Mouse (Mus musculus) forebrain, embryonic 12.5 days (tissue): ENCODE measurements around the gene Camk1d. TPM values are rescaled to one million over a fixed set of nuclear protein-coding genes. Genes with fewer than 3 reads are reported as not detected.

ENCODE experiments used
- ATAC-seq: fragments of 200-750 bp; cut with Nextera tagmentation; 2 replicates; pipeline ENCODE4 v1.8.0; 2017; ENCODE audit warnings: moderate TSS enrichment; ENCODE audit not compliant: low FRiP score
- H3K27ac ChIP-seq: fragments of 300-500 bp; sonication (generic); 2 replicates; pipeline ENCODE4 v1.5.1; 2016; ENCODE audit warnings: mild to moderate bottlenecking
- H3K27me3 ChIP-seq: fragments of 300-500 bp; sonication (generic); 2 replicates; pipeline ENCODE4 v1.6.1; 2016; ENCODE audit warnings: mild to moderate bottlenecking
- H3K36me3 ChIP-seq: fragments of 300-500 bp; sonication (generic); replicated peaks from 2 replicates; pipeline ENCODE4 v1.6.1; 2016; ENCODE audit warnings: mild to moderate bottlenecking
- H3K4me1 ChIP-seq: fragments of 300-500 bp; sonication (generic); 2 replicates; pipeline ENCODE4 v1.6.1; 2016
- H3K4me2 ChIP-seq: fragments of 300-500 bp; sonication (generic); 2 replicates; pipeline ENCODE4 v1.6.1; 2016; ENCODE audit warnings: mild to moderate bottlenecking, moderate library complexity
- H3K4me3 ChIP-seq: fragments of 300-500 bp; sonication (generic); replicated peaks from 2 replicates; pipeline ENCODE4 v1.5.1; 2016; ENCODE audit warnings: mild to moderate bottlenecking
- H3K9ac ChIP-seq: fragments of 300-500 bp; sonication (generic); 2 replicates; pipeline ENCODE4 v1.6.1; 2016; ENCODE audit warnings: mild to moderate bottlenecking
- H3K9me3 ChIP-seq: fragments of 300-500 bp; sonication (generic); 2 replicates; pipeline ENCODE4 v1.6.1; 2016
- WGBS: fragments of 180-500 bp; shearing (Covaris S2); methylation state at CpG from one replicate; pipeline ENCODE4 v1.1.7; 2016; 5-methylcytosine and 5-hydroxymethylcytosine counted together
- polyA plus RNA-seq: library from polyadenylated mRNA; unstranded; fragments of >200 nt; fragmentation: Nextera tagmentation; extraction: Ambion mirVana; gene quantifications from 2 replicates; pipeline ENCODE4 v1.2.1, GENCODE M21; 2016

Gene Camk1d
- polyA plus RNA-seq, 1 experiment from 2014 or later, result 2.7 TPM

DNA sequence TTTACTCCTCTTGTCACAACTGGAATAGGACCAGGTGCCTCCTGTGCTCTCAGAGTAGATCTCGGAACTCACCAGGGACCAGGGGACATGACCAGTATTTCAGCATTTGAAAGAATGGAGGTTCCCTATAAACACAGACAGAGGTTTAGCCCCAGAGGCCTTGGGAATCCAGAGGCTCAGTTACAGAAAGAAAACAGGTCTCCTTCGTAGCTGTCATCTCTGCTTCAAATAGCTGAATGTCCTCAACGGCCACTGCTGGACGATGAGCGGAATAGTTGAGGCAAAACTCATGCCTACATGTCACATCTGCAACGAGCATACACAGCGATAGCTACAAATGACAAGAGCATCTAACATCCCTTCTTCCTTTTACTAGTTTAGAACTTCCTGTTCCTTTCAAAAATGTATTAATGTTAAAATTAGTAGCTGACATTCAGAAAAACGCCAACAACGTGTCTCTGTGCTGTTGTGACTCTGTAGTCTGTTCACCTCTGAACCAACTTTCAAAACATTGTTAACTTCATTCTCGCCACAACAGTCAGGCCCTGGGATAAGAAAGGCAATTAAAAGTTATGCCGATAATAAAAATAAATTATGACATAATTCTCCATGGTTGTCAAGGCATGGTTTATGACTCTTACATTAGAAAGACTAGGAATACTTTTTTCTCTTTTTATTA lies 82.5 kb downstream of the Camk1d start:
- H3K36me3 ChIP-seq, result no peaks in the 10 kb centered on the region
- H3K4me1 ChIP-seq, result no peaks in the 10 kb centered on the region
- no peak overlapping the region for H3K9ac ChIP-seq
- H3K4me3 ChIP-seq, result no peak overlapping the region
- WGBS, result 90% methylated on average over 11 of the region's 11 CpGs
- no peaks in the 10 kb centered on the region for H3K9me3 ChIP-seq
- no peak overlapping the region for H3K27ac ChIP-seq
- H3K27me3 ChIP-seq, result no peaks in the 10 kb centered on the region
- no peak for ATAC-seq
- H3K4me2 ChIP-seq, result no peak overlapping the region

DNA sequence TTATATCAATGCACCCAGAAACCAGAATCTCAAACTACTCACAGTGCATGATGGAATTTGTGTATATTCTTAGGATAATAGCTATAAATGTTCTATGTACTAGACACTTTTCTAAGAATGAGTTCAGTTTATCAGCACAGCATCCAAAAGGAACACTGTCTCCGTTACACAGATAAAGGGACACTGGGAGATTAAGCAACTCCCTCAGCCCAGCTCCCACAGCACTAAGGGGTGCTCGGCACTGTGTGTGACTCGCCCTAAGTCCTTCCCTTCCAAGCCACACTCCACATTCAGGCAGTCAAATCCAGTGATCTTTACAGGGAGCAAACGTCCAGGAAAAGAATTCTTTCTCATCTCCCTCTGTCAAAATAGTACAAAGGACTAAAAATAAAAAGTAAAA lies 83.6 kb downstream of the Camk1d start:
- 56% methylated on average over 4 of the region's 4 CpGs for WGBS
- Histone ChIP-seq H3K27ac (no peak overlapping the region), H3K4me2 (no peak overlapping the region), H3K36me3 (no peaks in the 10 kb centered on the region), H3K4me1 (no peaks in the 10 kb centered on the region), H3K27me3 (no peaks in the 10 kb centered on the region), H3K4me3 (no peak overlapping the region), H3K9me3 (no peaks in the 10 kb centered on the region), H3K9ac (no peak overlapping the region)
- ATAC-seq, result no peak

DNA sequence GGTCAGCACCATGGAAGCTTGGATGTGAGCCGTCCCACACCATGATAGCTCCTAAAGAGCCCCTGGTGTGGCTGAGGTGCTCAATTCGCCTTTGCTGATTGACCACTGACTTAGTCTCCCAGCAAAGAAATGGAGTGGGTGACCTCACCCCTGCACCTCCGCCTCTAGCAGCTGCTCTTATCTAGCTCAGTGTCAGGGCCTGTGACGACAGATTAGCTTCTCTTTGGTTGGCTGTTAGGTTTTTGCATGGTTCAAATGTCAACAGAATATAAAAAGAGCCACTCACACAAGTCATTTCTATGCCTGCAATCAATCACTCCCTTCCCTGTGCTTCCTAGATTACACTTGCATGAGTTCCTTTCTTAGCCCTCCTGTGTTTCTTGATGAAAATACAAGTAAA lies 89.9 kb downstream of the Camk1d start:
- no peaks in the 10 kb centered on the region for H3K9me3 ChIP-seq
- ATAC-seq, result no peak
- H3K4me1 ChIP-seq, result no peaks in the 10 kb centered on the region
- H3K27me3 ChIP-seq, result no peaks in the 10 kb centered on the region
- H3K36me3 ChIP-seq, result no peaks in the 10 kb centered on the region
- no peak overlapping the region for H3K27ac ChIP-seq
- H3K9ac ChIP-seq, result no peak overlapping the region
- 76% methylated on average over 4 of the region's 4 CpGs for WGBS
- no peak overlapping the region for H3K4me3 ChIP-seq
- H3K4me2 ChIP-seq, result no peak overlapping the region

DNA sequence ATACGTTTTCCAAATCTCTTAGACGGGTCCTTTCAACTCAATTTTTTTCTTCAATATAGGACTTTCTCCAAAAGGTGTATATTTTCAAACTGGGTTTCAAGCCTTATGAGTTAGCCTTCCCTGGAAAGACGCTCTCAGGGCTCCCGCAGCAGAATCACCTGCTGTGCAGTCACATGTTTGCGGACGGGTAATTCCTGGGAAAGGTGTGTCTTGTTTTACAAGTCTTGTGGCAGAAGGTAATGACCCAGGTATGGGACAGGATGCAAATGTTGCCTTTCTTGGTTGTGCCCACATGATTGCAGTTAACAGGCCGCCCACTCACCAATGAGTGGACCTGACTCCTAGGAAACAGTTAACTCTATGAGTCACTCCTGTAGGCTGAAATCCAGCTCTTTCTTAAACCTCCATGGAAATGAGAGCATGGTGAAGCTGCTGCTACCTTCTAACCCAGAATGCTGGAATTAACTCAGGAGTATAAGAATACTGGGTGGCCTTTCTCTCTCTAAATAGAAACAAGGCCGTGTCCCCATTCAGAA lies 95.9 kb downstream of the Camk1d start:
- Histone ChIP-seq H3K4me1 (peaks cover 15% of the 10 kb centered on the region), H3K36me3 (no peaks in the 10 kb centered on the region), H3K27me3 (no peaks in the 10 kb centered on the region), H3K9ac (no peak overlapping the region), H3K9me3 (no peaks in the 10 kb centered on the region), H3K27ac (no peak overlapping the region), H3K4me3 (no peak overlapping the region), H3K4me2 (no peak overlapping the region)
- ATAC-seq, result no peak
- 90% methylated on average over 8 of the region's 8 CpGs for WGBS

DNA sequence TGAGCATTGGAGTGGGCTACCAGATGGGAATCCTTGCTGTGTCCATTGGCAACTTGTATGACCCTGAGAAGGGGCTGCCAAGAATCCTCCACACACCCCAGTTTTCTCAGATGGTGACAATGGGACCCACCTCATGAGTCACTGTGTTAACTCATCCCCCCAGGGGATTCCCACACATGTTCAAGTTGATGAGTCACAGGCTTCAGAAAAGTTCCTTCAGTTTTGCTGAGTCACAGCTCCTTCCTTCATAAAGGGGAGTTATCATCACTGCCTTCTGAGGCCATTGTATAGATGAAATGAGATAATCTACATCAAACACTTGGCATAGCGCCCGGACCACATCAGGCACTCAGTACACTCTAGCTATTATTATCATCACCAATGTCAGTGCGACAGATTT lies 99.4 kb downstream of the Camk1d start:
- WGBS, result 78% methylated on average over 3 of the region's 3 CpGs

DNA sequence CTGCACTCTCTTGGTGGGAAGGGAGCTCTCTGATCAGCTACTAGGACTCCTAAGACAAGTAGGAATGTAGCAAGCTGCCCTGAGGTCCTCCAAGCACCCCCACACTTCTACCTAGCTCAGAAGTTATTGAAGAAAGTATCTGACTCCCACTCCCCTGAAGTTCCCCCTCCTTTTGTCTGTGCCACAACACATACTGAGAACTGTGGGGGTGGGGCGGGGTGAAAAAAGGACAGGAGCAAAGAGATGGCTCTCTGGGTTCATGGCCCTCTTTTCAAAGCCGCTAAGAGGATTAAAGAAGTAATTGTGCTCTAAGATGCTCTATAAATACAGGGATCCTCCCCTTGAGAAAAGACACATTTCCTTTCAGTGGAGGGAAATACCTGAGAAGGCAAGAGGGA lies 100.0 kb downstream of the Camk1d start:
- Histone ChIP-seq H3K36me3 (no peaks in the 10 kb centered on the region), H3K4me1 (peaks cover 27% of the 10 kb centered on the region), H3K9ac (no peak overlapping the region), H3K4me3 (no peak overlapping the region), H3K27me3 (no peaks in the 10 kb centered on the region), H3K9me3 (no peaks in the 10 kb centered on the region), H3K27ac (peak overlapping the region; percentile 36; the same call in 1 of the 2 replicates), H3K4me2 (no peak overlapping the region)
- no peak for ATAC-seq
- 7% methylated on average over 2 of the region's 2 CpGs for WGBS

More for the DNA sequence above, 99.4 kb downstream of the Camk1d start:
- Histone ChIP-seq H3K4me2 (no peak overlapping the region), H3K36me3 (no peaks in the 10 kb centered on the region), H3K27ac (no peak overlapping the region), H3K4me1 (peaks cover 27% of the 10 kb centered on the region), H3K27me3 (no peaks in the 10 kb centered on the region), H3K9ac (no peak overlapping the region), H3K9me3 (no peaks in the 10 kb centered on the region), H3K4me3 (no peak overlapping the region)
- no peak for ATAC-seq

DNA sequence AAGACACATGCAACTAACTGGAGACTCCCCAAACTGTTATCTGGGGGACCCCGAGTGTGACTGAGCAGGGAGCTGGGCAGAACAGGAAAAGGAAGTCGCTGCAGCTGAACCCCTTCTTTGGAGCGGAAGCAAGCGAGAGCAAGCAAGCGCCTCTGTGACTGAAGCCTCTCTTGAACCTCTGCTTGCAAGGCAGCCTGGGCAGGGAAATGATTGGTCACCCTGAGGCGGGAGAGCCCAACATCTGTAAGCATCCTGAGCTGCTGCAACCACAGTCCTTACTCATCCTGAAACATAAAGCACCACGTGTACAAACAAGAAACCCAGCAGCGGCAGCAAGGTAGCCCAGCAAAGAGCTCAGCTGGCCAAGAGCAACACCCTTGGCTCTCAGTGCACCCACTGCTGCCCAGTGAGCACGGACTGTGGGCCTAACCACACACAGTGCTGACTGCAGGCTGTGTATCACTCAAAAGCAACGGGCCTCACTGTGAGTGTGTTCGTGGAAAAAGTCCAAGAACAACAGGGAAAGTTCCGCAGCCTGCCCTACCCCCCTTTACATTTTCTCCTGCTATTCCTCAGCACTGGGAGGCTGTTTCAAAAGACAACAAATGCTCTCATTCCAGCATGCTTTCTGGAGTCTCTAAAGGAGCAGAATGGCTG lies 100.5 kb downstream of the Camk1d start:
- H3K9me3 ChIP-seq, result no peaks in the 10 kb centered on the region
- H3K4me1 ChIP-seq, result peaks cover 27% of the 10 kb centered on the region
- WGBS, result 20% methylated on average over 12 of the region's 12 CpGs
- no peaks in the 10 kb centered on the region for H3K27me3 ChIP-seq
- H3K4me3 ChIP-seq, result no peak overlapping the region
- no peak overlapping the region for H3K9ac ChIP-seq
- no peaks in the 10 kb centered on the region for H3K36me3 ChIP-seq
- no peak; the same call in 1 of the 2 replicates for ATAC-seq
- H3K27ac ChIP-seq, result peak overlapping the region; percentile 36; the same call in 1 of the 2 replicates
- H3K4me2 ChIP-seq, result no peak overlapping the region

DNA sequence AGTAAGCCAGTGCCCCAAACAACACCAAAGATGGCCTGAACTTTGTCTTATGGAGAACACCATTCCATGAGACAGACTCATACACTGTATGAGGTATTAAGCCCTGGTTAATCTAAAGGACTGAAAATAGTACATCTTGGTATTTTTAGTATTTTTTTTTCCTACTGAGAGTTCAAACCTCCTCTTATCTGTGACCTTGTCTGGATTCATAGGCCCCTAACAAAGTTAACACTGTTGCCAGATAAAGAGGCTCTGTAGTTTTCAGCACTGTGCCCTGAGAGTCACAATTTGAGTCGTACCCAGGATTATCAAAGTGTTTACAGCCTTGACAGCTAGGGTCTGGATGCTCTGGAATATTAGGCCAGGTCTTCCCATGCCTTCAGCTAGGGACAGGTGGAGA lies 102.7 kb downstream of the Camk1d start:
- no peak for ATAC-seq
- no peak overlapping the region for H3K4me3 ChIP-seq
- 74% methylated on average over 1 of the region's 1 CpGs for WGBS
- no peak overlapping the region for H3K9ac ChIP-seq
- no peaks in the 10 kb centered on the region for H3K9me3 ChIP-seq
- no peak overlapping the region for H3K27ac ChIP-seq
- H3K36me3 ChIP-seq, result no peaks in the 10 kb centered on the region
- peaks cover 27% of the 10 kb centered on the region for H3K4me1 ChIP-seq
- H3K27me3 ChIP-seq, result no peaks in the 10 kb centered on the region
- no peak overlapping the region for H3K4me2 ChIP-seq

DNA sequence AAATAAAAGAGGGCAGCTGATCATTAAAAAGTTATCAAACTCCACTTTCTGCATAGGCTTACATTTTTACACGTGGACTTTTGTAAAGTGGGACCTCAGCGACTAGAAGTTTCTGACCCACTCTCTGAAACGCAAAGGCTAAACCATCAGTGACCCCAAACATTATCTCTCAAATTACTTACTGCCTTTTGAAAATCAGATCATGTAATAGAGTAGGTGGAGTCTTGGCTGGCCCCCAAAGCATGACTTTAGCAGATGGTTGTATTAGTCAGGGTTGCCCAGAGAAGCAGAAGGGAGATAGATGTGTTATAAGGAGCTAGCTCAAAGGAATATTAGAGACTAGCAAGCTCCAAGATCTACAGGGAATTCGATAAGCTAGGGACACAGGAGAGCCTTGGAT lies 103.8 kb downstream of the Camk1d start:
- Histone ChIP-seq H3K4me3 (no peak overlapping the region), H3K27me3 (no peaks in the 10 kb centered on the region), H3K27ac (no peak overlapping the region), H3K9ac (no peak overlapping the region), H3K36me3 (no peaks in the 10 kb centered on the region), H3K9me3 (no peaks in the 10 kb centered on the region), H3K4me2 (no peak overlapping the region), H3K4me1 (peaks cover 27% of the 10 kb centered on the region)
- no peak for ATAC-seq
- WGBS, result 88% methylated on average over 4 of the region's 4 CpGs

DNA sequence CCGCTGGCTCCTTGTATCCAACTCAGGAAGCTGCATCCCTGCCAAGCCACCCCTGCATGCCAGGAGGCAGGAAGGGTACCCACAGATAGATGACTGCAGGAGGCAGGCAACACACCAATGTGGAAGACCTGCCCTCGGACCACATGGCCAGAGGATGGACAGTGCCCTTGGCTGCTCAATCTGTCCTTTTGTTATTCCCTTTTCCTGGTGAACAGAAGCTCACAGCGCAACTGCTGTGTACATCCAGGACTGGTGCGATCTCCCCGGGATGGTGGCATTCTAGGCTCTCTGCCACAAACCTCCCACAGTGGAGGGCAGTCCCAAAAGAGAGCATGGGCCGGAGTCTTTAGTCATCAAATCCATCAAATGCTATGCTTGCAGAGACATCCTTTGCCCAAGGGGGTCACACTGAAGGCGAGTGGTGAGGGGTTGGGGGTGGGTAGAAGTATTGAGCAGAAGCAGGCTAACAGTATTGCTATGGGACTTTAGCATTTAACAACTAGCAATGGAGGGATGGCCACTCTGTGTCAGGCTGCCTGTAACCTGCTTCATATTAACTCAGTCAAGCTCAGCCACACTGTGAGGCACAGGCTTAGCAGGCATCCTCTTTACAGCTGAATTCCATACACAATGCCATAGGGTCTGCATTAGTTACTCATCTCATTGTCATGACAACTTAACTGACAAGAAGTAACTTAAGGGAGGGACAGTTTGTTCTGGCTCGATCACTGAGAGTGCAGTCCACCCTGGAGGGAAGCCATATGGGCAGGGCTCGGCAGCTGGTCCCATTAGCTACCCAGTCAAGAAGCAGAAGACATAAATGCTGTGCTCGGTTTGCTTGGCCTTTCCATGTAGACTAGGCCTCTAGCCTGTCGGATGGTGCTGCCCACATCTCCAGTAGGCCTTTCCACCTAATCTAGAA lies 106.1 kb downstream of the Camk1d start:
- Histone ChIP-seq H3K4me1 (peaks cover 10% of the 10 kb centered on the region), H3K9me3 (no peaks in the 10 kb centered on the region), H3K36me3 (no peaks in the 10 kb centered on the region), H3K27me3 (no peaks in the 10 kb centered on the region), H3K4me2 (no peak overlapping the region), H3K27ac (no peak overlapping the region), H3K4me3 (no peak overlapping the region), H3K9ac (no peak overlapping the region)
- WGBS, result 91% methylated on average over 11 of the region's 11 CpGs
- ATAC-seq, result no peak

DNA sequence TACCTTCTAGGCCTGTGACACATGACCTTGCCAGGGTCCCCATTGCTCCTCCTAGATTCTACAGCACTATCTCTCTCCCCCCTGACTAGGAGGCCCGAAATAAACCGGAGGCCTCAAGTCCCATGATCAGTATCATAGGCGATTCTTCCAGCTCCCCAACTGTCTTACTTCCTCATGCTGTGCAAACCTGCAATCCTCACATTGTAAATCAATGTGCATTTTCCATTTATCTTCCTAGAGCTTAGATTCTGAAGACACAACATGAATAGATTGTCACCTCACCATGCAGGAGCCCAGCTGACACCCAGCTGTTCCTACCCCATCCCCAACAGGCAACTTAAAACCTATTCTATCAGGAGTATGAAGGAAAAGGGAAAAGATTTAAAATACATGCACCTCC lies 108.5 kb downstream of the Camk1d start:
- no peak overlapping the region for H3K9ac ChIP-seq
- no peaks in the 10 kb centered on the region for H3K36me3 ChIP-seq
- no peak overlapping the region for H3K4me3 ChIP-seq
- H3K27me3 ChIP-seq, result no peaks in the 10 kb centered on the region
- no peak overlapping the region for H3K4me2 ChIP-seq
- no peaks in the 10 kb centered on the region for H3K9me3 ChIP-seq
- peaks cover 8% of the 10 kb centered on the region for H3K4me1 ChIP-seq
- H3K27ac ChIP-seq, result no peak overlapping the region
- WGBS, result 88% methylated on average over 3 of the region's 3 CpGs
- ATAC-seq, result no peak

DNA sequence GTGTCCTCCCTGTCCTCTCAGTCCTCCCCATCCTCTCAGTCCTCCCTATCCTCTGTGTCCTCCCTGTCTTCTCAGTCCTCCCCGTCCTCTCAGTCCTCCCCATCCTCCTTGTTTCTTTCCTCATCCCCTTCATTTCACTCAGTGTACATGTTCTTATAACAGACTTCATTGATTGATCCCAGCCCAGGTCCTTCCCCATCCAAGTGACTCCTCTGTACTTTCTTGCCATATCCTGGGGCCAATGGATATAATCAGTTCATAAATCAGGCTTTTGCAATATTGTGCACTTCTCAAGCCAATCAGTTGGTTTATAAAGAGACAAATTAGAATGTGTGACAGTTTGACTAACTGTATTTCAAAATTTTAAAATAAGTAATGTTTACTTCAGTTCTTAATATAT lies 112.3 kb downstream of the Camk1d start:
- Histone ChIP-seq H3K4me3 (no peak overlapping the region), H3K4me1 (peaks cover 14% of the 10 kb centered on the region), H3K27ac (no peak overlapping the region), H3K36me3 (no peaks in the 10 kb centered on the region), H3K27me3 (no peaks in the 10 kb centered on the region), H3K9me3 (no peaks in the 10 kb centered on the region), H3K9ac (no peak overlapping the region), H3K4me2 (no peak overlapping the region)
- WGBS, result 89% methylated on average over 1 of the region's 1 CpGs
- no peak for ATAC-seq
